Mouse (Mus musculus) limb, embryonic 14.5 days (tissue): ENCODE results near the gene Fhl3. TPM values are rescaled to one million over a fixed set of nuclear protein-coding genes. Genes with fewer than 3 reads are reported as not detected.

Experiments used
- ATAC-seq: fragments of 200-750 bp; cut with Nextera tagmentation; 2 replicates; pipeline ENCODE4 v1.8.0; 2017; ENCODE audit warnings: low read depth, moderate number of reproducible peaks, moderate TSS enrichment; ENCODE audit not compliant: low FRiP score
- DNase-seq: peaks from one replicate; pipeline ENCODE4 v3.0.0-alpha.2; 2015; ENCODE audit warnings: low spot score
- H3K27ac ChIP-seq: fragments of 300-500 bp; sonication (generic); replicated peaks from 2 replicates; pipeline ENCODE4 v1.5.1; 2014; ENCODE audit warnings: low read depth, mild to moderate bottlenecking, low read length, moderate library complexity, mixed read lengths
- H3K27me3 ChIP-seq: fragments of 300-500 bp; sonication (generic); 2 replicates; pipeline ENCODE4 v1.6.1; 2014; ENCODE audit warnings: low read length, mixed read lengths; ENCODE audit not compliant: control insufficient read depth, insufficient read depth
- H3K36me3 ChIP-seq: fragments of 300-500 bp; sonication (generic); 2 replicates; pipeline ENCODE4 v1.6.1; 2014; ENCODE audit warnings: mild to moderate bottlenecking, low read length, moderate library complexity, mixed read lengths; ENCODE audit not compliant: control insufficient read depth, insufficient read depth
- H3K4me1 ChIP-seq: fragments of 300-500 bp; sonication (generic); 2 replicates; pipeline ENCODE4 v1.6.1; 2014; ENCODE audit warnings: antibody characterized with exemption, low read length, mixed read lengths; ENCODE audit not compliant: control insufficient read depth, insufficient read depth
- H3K4me2 ChIP-seq: fragments of 300-500 bp; sonication (generic); replicated peaks from 2 replicates; pipeline ENCODE4 v1.6.1; 2014; ENCODE audit warnings: low read depth, mild to moderate bottlenecking, low read length, moderate library complexity; ENCODE audit not compliant: severe bottlenecking
- H3K4me3 ChIP-seq: fragments of 300-500 bp; sonication (generic); replicated peaks from 2 replicates; pipeline ENCODE4 v1.5.1; 2014; ENCODE audit warnings: low read length
- H3K9ac ChIP-seq: fragments of 300-500 bp; sonication (generic); 2 replicates; pipeline ENCODE4 v1.6.1; 2014; ENCODE audit warnings: mild to moderate bottlenecking, low read depth, low read length, moderate library complexity; ENCODE audit not compliant: severe bottlenecking
- H3K9me3 ChIP-seq: fragments of 300-500 bp; sonication (generic); 2 replicates; pipeline ENCODE4 v1.6.1; 2016; ENCODE audit warnings: low read length; ENCODE audit not compliant: control insufficient read depth
- POLR2A ChIP-seq: fragments of 200-500 bp; IDR thresholded peaks from 2 replicates; pipeline ENCODE4 v1.8.0; 2012; ENCODE audit warnings: inconsistent platforms, mild to moderate bottlenecking, moderate library complexity, borderline replicate concordance; ENCODE audit not compliant: insufficient read depth, insufficient read length; ENCODE audit errors: extremely low read depth
- WGBS: fragments of 180-500 bp; shearing (Covaris S2); extraction: QIAGEN DNeasy Blood & Tissue Kit; methylation state at CpG from one replicate; pipeline ENCODE4 v1.1.7; 2014; 5-methylcytosine and 5-hydroxymethylcytosine counted together
- polyA plus RNA-seq, 2 experiments: library from polyadenylated mRNA; depleted of rRNA in 1 of 2; stranded (reverse) in 1 of 2; unstranded in 1 of 2; fragments of >200 nt; fragmentation: Nextera tagmentation in 1 of 2; extraction: Ambion mirVana in 1 of 2; gene quantifications; 2 replicates each; pipeline versions ENCODE4 v1.2.1 to v1.2.3; 2012 to 2014

Gene Fhl3
- polyA plus RNA-seq, 2 experiments: 18.1 to 30.6 TPM

GRCm38 (mm10) chr4:124738013-124738412 is 37.5 kb downstream of the Fhl3 start:
- Histone ChIP-seq H3K9me3 (no peaks in the 10 kb centered on the region), H3K36me3 (peaks cover 8% of the 10 kb centered on the region), H3K9ac (no peak overlapping the region), H3K4me2 (no peak overlapping the region), H3K4me1 (peaks cover 4% of the 10 kb centered on the region; the same call in 1 of the 2 replicates), H3K27me3 (no peaks in the 10 kb centered on the region), H3K4me3 (no peak overlapping the region), H3K27ac (no peak overlapping the region)
- DNase-seq (no peak), ATAC-seq (no peak)
- WGBS: 56% methylated on average over 4 of the region's 4 CpGs
- no peak for TF ChIP-seq POLR2A

- no peak for DNase-seq
These were observed 38.3 kb downstream of the Fhl3 start for GRCm38 (mm10) chr4:124738783-124739182.

GRCm38 (mm10) chr4:124741376-124742343 is 41.2 kb downstream of the Fhl3 start, which contains the start of gene Inpp5b:
TSS of gene Inpp5b (plus strand) at chr4:124741850.
- peak; percentile 86 for ATAC-seq
- peak; percentile 75 for DNase-seq
- Histone ChIP-seq H3K27ac (0 out of 2 replicates have a peak within 1 kb of the TSS, but pooled peaks have one; percentile 0), H3K4me2 (peak within 1 kb of the TSS; percentile 58), H3K4me1 (peaks cover 4% of the 10 kb centered on the region; the same call in 1 of the 2 replicates), H3K27me3 (no peaks in the 10 kb centered on the region), H3K9me3 (no peaks in the 10 kb centered on the region), H3K36me3 (peaks cover 14% of the 10 kb centered on the region), H3K4me3 (peak within 1 kb of the TSS; percentile 55), H3K9ac (peak within 1 kb of the TSS; percentile 67)
- 0 out of 2 replicates have a peak, but pooled peaks have one; percentile 11 for TF ChIP-seq POLR2A
- WGBS: 17% methylated on average over 25 of the region's 25 CpGs

More at GRCm38 (mm10) chr4:124738783-124739182, 38.3 kb downstream of the Fhl3 start:
- no peak for ATAC-seq
- H3K9ac ChIP-seq: no peak overlapping the region
- H3K4me1 ChIP-seq: peaks cover 4% of the 10 kb centered on the region; the same call in 1 of the 2 replicates
- H3K4me3 ChIP-seq: no peak overlapping the region
- no peak overlapping the region for H3K4me2 ChIP-seq
- peaks cover under 1% of the 10 kb centered on the region; the same call in 1 of the 2 replicates for H3K36me3 ChIP-seq
- no peak for TF ChIP-seq POLR2A
- H3K27ac ChIP-seq: no peak overlapping the region
- 73% methylated on average over 1 of the region's 1 CpGs for WGBS
- no peaks in the 10 kb centered on the region for H3K9me3 ChIP-seq
- H3K27me3 ChIP-seq: no peaks in the 10 kb centered on the region

- 91% methylated on average over 11 of the region's 11 CpGs for WGBS
- Histone ChIP-seq H3K4me2 (no peak overlapping the region; the same call in 1 of the 2 replicates), H3K4me1 (peaks cover 4% of the 10 kb centered on the region; the same call in 1 of the 2 replicates), H3K27ac (no peak overlapping the region), H3K4me3 (no peak overlapping the region), H3K9ac (no peak overlapping the region), H3K36me3 (peaks cover 16% of the 10 kb centered on the region), H3K9me3 (no peaks in the 10 kb centered on the region), H3K27me3 (no peaks in the 10 kb centered on the region)
- DNase-seq: no peak
- ATAC-seq: no peak
- no peak for TF ChIP-seq POLR2A
These were observed 42.3 kb downstream of the Fhl3 start for GRCm38 (mm10) chr4:124742839-124743238.

GRCm38 (mm10) chr4:124746577-124746976 is 46.1 kb downstream of the Fhl3 start:
- Histone ChIP-seq H3K9ac (no peak overlapping the region), H3K4me2 (no peak overlapping the region), H3K27me3 (no peaks in the 10 kb centered on the region), H3K27ac (no peak overlapping the region), H3K4me1 (0 out of 2 replicates have a peak, but pooled peaks cover 9% of the 10 kb centered on the region), H3K9me3 (no peaks in the 10 kb centered on the region), H3K36me3 (peaks cover 21% of the 10 kb centered on the region), H3K4me3 (no peak overlapping the region)
- TF ChIP-seq POLR2A: no peak
- WGBS: 76% methylated on average over 7 of the region's 7 CpGs
- ATAC-seq (no peak), DNase-seq (no peak)
